Mouse (Mus musculus) gastrocnemius, postnatal 10 days (tissue): Measurements from ENCODE around the gene H2afy. TPM values are rescaled to one million over a fixed set of nuclear protein-coding genes. Genes with fewer than 3 reads are reported as not detected.

Source experiments
- DNase-seq: peaks from one replicate; pipeline ENCODE4 v3.0.0; 2021; ENCODE audit warnings: mixed read lengths
- total RNA-seq, 2 experiments: library from RNA; stranded (reverse); gene quantifications; 2 replicates each; pipeline ENCODE4 v1.2.3; 2021

Gene H2afy
- total RNA-seq, 2 experiments from 2014 or later: 68.3 to 81.6 TPM

DNA sequence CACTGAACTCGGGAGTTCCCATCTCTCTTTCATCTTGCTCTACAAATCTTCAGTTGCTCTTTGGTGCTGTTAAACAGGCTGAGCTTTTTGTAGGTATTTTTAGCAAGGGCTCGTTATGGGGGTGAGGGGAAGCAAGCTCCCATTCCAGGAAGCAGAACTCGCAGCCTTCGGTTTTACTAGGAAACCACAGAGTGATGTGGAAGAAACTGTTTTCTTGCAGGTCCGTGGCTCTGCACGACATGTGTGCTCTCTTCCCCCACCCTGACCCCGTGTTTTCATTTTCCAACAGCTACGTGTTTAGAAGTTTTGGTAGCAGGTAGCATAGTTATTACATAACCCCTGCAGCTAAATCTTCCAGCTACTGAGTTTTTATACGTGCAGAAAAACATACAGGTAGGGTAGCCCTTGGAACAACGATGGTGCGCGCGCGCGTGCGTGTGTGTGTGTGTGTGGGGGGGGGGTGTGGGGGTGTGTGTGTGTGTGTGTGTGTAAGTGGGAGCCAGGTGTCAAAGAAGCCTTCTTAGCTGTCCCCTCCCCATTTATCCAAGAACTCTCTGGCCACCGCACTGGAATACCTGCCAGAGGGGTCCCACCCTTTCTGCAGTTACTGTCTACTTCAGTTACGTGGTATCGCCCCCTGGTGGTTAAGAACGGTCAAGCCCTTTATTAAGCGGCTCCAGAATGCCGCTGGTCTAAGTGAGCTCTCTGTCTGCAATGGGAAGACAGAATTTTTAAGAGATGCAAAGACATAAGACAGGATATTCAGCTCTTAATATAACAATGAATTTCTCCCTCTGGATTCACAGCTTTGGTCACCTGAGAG, 15.5 kb upstream of the H2afy start:
- DNase-seq: peak; percentile 68

DNA sequence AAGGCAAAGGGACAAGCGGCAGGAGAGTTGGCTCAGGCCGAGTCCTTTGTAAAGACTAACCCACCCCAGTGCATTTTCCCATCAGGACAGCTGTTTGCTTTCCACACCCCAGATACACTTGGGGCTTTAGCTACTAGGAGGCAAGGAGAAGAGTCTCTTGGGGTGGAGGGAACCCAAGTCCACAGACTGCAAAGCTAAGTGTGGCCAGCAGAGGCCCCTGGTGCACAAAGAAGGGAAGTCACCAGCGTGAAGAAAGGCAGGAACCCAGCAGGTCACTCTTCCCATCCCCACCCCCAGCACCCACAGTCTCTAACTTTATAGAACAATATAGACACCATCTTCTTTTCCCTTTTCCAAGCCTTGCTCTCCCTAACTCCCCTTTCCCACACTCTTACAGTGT, 9.4 kb upstream of the H2afy start:
- no peak for DNase-seq

DNA sequence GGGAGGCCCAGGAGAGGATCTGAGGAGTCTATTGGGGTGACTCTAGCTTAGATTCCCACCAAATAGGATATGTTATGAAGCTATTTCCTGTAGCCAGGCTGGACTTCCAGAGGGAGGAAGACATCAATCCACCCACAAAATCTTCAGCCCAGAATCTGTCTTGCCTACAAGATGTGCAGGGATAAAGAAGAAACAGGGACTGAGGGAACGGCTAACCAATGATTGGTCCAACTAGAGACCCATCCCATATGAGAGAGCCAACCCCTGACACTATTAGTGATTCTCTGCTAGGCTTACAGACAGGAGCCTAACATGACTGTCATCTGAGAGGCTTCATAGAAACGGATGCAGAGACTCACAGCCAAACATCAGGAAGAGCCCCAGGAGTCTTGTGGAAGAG, 7.9 kb upstream of the H2afy start:
- DNase-seq: no peak

- DNase-seq: no peak
These were observed 7.0 kb upstream of the H2afy start for GRCm38 (mm10) chr13:56143151-56143513.

- no peak for DNase-seq
These were observed 6.4 kb upstream of the H2afy start for GRCm38 (mm10) chr13:56142382-56143150.

- no peak for DNase-seq
These were observed 3.1 kb upstream of the H2afy start for GRCm38 (mm10) chr13:56139167-56139751.

DNA sequence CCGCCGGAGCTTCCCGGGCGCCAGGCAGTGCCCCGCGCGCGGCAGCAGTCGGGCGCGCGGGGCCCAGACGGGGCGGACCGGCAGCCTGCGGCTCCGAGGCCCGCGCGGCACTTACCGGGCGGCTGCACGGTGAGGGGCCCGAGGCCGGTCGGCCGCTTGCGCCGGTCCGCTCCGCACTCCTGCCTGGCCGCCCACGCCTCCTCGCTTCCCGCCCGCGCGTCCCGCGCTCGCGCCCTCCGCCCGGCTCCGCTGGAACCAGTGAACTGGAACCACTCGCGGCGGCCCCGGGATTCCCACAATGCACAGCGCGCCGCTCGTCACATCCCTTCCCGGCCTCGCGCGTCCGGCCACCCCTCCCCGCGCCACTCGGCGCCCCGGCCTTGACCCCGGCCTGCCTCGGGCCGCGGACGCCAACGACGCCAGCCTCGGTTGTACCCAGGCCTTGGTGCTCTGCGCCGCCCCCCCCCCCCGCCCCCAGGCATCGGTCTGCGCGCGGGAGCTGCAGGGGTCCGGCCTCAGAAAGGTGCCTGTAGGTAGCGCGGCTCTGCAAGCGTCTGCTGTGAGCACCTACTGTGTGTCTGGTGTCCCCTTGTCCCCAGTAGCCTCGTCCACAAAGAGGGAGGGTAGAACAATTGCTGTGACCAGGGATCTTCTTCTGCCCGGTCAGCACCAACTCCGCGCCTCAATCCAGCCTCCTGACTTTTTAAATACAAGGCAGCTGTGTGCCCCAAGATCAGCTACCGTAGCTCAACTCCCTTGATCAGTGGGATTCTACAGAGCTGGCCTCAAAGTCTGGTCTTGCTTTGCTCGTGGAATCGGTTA, 719 bp downstream of the H2afy start:
- peak; percentile 92 for DNase-seq

DNA sequence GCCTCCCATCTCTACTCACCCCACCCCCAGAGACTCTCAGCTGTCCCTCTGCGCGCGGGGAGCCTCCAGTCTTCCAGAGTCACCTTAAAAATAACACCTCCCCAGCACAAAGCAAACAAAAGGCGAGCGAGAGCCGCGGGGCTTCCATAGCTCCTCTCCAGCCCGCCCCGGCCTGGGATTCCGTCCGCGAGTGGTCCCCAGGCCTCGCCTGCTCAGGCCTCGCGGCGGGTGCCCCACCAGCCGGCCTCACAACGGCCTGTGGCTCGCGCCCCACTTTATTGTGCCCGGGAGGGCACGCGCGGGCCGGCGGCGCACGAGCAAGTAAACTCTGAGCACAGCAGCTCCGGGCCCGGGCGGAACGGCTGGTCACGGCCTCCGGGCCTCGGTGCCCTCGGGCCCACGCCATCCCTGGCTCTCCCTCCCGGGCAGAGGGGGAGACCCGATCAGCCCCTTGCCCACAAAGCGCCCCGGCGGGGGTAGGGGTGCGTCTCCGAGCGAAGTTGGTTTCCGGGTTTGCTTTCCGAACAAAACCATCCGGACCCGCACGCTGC, 1.5 kb downstream of the H2afy start:
- DNase-seq: peak; percentile 51

- no peak for DNase-seq
These were observed 2.1 kb downstream of the H2afy start for GRCm38 (mm10) chr13:56134031-56134430.

DNA sequence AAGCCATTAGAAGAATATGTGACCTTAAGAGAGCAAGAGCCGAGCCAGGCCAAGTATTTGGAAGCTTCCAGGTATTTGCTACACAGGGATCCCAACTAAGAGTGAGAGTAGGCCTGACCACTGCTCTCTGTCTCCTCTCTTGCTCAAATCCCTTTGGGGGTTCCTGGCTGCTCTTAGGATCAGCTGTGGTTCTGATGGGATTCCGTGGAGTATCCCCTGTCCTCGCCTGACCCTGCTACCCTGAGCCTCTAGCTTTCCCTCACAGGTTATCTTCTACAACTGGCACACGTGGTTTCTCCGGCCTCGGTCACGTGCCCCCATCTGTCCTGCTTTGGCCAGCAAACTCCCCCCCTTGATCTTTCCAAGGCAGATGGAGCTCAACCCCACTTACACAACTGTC, 3.2 kb downstream of the H2afy start:
- no peak for DNase-seq

- no peak for DNase-seq
These were observed 3.7 kb downstream of the H2afy start for GRCm38 (mm10) chr13:56132326-56132936.

DNA sequence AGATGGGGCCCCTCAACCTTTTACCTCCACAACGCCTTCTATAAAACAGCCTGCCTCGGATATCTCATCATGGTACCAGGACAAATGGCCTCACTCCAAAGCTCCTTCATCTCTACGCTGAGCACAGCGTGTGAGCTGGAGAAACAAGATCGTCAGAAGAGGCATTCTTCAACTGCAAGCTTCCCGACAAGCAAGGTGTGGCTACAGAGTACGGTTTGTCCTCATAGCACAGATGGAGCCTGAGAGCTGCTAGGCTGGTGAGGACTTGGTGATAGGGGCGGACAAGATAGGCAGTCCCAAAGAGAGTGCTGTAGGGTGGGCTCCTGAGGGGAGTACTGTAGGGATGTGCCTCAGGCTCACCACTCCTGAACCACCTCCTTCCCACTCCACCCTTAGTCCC, 5.6 kb downstream of the H2afy start:
- DNase-seq: no peak

DNA sequence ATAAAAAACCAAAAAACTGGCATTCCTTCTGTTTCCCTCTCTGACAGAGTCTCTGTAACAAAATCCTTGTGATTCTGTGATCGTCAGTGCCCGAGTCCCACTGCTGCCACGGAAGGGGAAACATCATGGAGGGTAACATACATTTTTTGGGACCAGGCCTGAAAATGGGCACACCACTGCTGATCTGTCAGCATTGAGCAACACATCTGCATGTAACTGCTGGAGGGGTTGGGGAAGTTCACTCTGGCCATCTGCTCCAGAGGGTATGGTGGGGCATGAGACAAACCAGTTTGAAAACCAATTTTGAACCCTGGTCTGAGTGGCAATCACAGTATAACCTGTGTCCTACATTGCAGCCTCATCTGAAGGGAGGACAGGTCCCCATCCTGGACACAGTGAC, 6.6 kb downstream of the H2afy start:
- no peak for DNase-seq

DNA sequence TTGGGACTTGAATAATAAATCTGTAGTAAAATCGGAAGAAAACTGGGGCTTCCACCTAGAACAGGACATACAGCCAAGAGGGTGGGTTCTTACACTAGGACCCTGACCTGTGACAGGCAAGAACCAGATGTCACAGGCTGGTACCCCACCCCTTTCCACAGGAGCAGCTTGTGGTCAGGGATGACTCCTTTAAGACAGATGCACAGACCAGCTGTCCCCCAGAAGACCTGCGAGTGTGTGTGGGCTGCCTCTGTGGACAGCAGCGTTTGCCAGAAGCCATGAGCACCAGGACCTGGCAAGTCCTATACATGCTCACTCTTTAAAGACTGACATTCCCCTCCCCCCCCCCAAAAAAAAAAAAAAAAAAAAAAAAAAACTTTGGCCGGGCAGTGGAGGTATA, 7.1 kb downstream of the H2afy start:
- no peak for DNase-seq

- DNase-seq: no peak
These were observed 10.5 kb downstream of the H2afy start for GRCm38 (mm10) chr13:56125632-56126031.

DNA sequence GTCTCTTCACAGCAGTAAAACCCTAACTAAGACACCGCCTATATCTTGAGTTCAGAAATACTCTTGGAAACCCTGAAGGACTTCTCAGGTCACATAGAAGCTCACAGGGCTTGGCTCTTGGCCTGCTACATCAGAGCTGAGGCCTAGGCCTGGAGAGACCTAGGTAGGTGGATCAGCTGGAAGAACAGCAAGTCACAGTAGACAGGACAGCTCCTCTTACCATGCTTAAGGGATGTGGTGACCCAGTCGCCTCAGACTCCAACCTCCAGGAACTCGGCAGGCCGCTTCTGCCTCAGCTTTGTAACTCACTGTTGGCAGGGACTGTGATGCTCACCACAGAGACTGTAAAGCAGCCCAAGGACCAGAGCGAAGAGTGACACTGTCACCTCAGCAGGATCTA, 13.1 kb downstream of the H2afy start:
- no peak for DNase-seq

- peak; percentile 23 for DNase-seq
These were observed 18.0 kb downstream of the H2afy start for GRCm38 (mm10) chr13:56117991-56118765.

GRCm38 (mm10) chr13:56115906-56116305, 20.3 kb downstream of the H2afy start:
- DNase-seq: no peak

DNA sequence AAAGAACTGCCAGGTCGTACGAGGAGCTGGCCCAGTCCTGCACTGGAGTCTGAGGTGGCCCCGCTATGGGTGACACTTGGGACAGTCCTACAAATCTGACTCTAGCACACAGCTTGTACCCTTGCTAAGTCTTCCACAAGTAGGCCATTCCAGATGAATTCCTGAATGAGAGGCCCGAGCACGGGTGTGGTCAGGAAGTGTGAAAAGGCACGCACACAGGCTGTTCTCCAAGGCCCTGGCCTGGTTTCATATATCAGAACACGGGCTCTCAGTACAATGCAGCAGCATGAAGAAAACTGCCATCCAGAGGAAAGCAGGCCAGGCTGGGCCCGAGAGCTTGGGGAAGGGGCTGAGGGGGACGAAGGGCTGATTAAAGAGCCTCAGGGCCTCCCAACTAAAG, 20.8 kb downstream of the H2afy start:
- DNase-seq: no peak

- peak; percentile 57 for DNase-seq
These were observed 22.5 kb downstream of the H2afy start for GRCm38 (mm10) chr13:56113431-56114248.
